ENCODE assay signal across 26 mouse cellular contexts in genomic region chr6:73949121-73949933, GRCm38 (mm10).
DNase-seq lines count a peak whose midpoint lies in the region; ATAC-seq and TF ChIP-seq lines count a peak whose summit lies in the region.
"Had no signal": no experiment of that assay in that cellular context is flagged by ENCODE, and none has a peak within 500 bp of the region (broad histone marks: within the 10 kb centered on the region; RNA-seq: fewer than 3 reads in every experiment).

No protein-coding gene starts in this region.

- no peak overlapping the region for H3K4me2 ChIP-seq in forebrain, embryonic 15.5 days (replicated peaks)
- no peak overlapping the region for H3K4me2 ChIP-seq in forebrain, embryonic 12.5 days
- no peak overlapping the region for H3K4me2 ChIP-seq in midbrain, embryonic 14.5 days (ENCODE audit: low read length)
- no peak overlapping the region for H3K4me2 ChIP-seq in midbrain, embryonic 13.5 days (replicated peaks)
- H3K4me2 ChIP-seq in forebrain, embryonic 16.5 days (ENCODE audit: low read length): no peak overlapping the region
- H3K4me2 ChIP-seq in hindbrain, postnatal 0 days (ENCODE audit: low read depth, low read length): no peak overlapping the region
- H3K4me2 ChIP-seq: embryonic facial prominence, embryonic 12.5 days; heart, embryonic 11.5 days; limb, embryonic 15.5 days; liver, embryonic 13.5 days had no signal

- peaks cover 6% of the 10 kb centered on the region for H3K4me1 ChIP-seq in forebrain, embryonic 15.5 days
- H3K4me1 ChIP-seq in forebrain, embryonic 12.5 days: no peaks in the 10 kb centered on the region
- peaks cover 5% of the 10 kb centered on the region; the same call in 1 of the 2 replicates for H3K4me1 ChIP-seq in midbrain, embryonic 14.5 days (ENCODE audit: control insufficient read depth, insufficient read depth, low read length)
- no peaks in the 10 kb centered on the region for H3K4me1 ChIP-seq in midbrain, embryonic 13.5 days (replicated peaks)
- H3K4me1 ChIP-seq in forebrain, embryonic 16.5 days (replicated peaks; ENCODE audit: control insufficient read depth, insufficient read depth, low read length): no peaks in the 10 kb centered on the region
- H3K4me1 ChIP-seq in hindbrain, postnatal 0 days (ENCODE audit: insufficient read depth, low read length): no peaks in the 10 kb centered on the region
- H3K4me1 ChIP-seq: embryonic facial prominence, embryonic 12.5 days; limb, embryonic 10.5 days; limb, embryonic 15.5 days; liver, embryonic 13.5 days had no signal

- 46% methylated on average over 5 of the region's 5 CpGs for WGBS in forebrain, embryonic 15.5 days
- WGBS in forebrain, embryonic 12.5 days: 63% methylated on average over 5 of the region's 5 CpGs
- WGBS in midbrain, embryonic 14.5 days: 82% methylated on average over 5 of the region's 5 CpGs
- whole genome bisulfite sequencing in midbrain, embryonic 13.5 days: 78% methylated on average over 5 of the region's 5 CpGs
- WGBS in forebrain, embryonic 16.5 days: 34% methylated on average over 5 of the region's 5 CpGs
- WGBS in hindbrain, postnatal 0 days: 43% methylated on average over 5 of the region's 5 CpGs

- H3K36me3 ChIP-seq in forebrain, embryonic 15.5 days: no peaks in the 10 kb centered on the region
- H3K36me3 ChIP-seq in forebrain, embryonic 12.5 days (replicated peaks): no peaks in the 10 kb centered on the region
- no peaks in the 10 kb centered on the region for H3K36me3 ChIP-seq in midbrain, embryonic 14.5 days (ENCODE audit: control insufficient read depth, insufficient read depth, low read length)
- no peaks in the 10 kb centered on the region for H3K36me3 ChIP-seq in midbrain, embryonic 13.5 days
- H3K36me3 ChIP-seq in forebrain, embryonic 16.5 days (ENCODE audit: control insufficient read depth, insufficient read depth): no peaks in the 10 kb centered on the region
- H3K36me3 ChIP-seq in hindbrain, postnatal 0 days (ENCODE audit: insufficient read depth, low read length): no peaks in the 10 kb centered on the region
- H3K36me3 ChIP-seq: embryonic facial prominence, embryonic 12.5 days; limb, embryonic 10.5 days; limb, embryonic 15.5 days; liver, embryonic 13.5 days had no signal

- peak overlapping the region; percentile 42 for H3K27ac ChIP-seq in forebrain, embryonic 15.5 days (replicated peaks)
- no peak overlapping the region for H3K27ac ChIP-seq in forebrain, embryonic 12.5 days
- no peak overlapping the region for H3K27ac ChIP-seq in midbrain, embryonic 14.5 days (replicated peaks; ENCODE audit: low read depth, low read length)
- H3K27ac ChIP-seq in midbrain, embryonic 13.5 days: no peak overlapping the region
- H3K27ac ChIP-seq in forebrain, embryonic 16.5 days (ENCODE audit: low read length): no peak overlapping the region
- no peak overlapping the region for H3K27ac ChIP-seq in hindbrain, postnatal 0 days
- H3K27ac ChIP-seq: embryonic facial prominence, embryonic 12.5 days; limb, embryonic 10.5 days; limb, embryonic 15.5 days; liver, embryonic 13.5 days; macrophage had no signal

- H3K27me3 ChIP-seq in forebrain, embryonic 15.5 days: no peaks in the 10 kb centered on the region
- no peaks in the 10 kb centered on the region for H3K27me3 ChIP-seq in forebrain, embryonic 12.5 days
- no peaks in the 10 kb centered on the region for H3K27me3 ChIP-seq in midbrain, embryonic 14.5 days (ENCODE audit: control insufficient read depth, insufficient read depth, low read length)
- H3K27me3 ChIP-seq in midbrain, embryonic 13.5 days: no peaks in the 10 kb centered on the region
- H3K27me3 ChIP-seq in forebrain, embryonic 16.5 days (replicated peaks; ENCODE audit: control insufficient read depth, insufficient read depth, low read length): no peaks in the 10 kb centered on the region
- H3K27me3 ChIP-seq in hindbrain, postnatal 0 days (ENCODE audit: insufficient read depth, low read length): no peaks in the 10 kb centered on the region
- H3K27me3 ChIP-seq: embryonic facial prominence, embryonic 12.5 days; limb, embryonic 15.5 days; liver, embryonic 13.5 days had no signal

- no peak overlapping the region for H3K4me3 ChIP-seq in forebrain, embryonic 15.5 days
- no peak overlapping the region for H3K4me3 ChIP-seq in forebrain, embryonic 12.5 days (replicated peaks)
- no peak overlapping the region for H3K4me3 ChIP-seq in midbrain, embryonic 14.5 days (replicated peaks; ENCODE audit: low read depth, low read length)
- H3K4me3 ChIP-seq in midbrain, embryonic 13.5 days (replicated peaks): no peak overlapping the region
- no peak overlapping the region for H3K4me3 ChIP-seq in forebrain, embryonic 16.5 days (replicated peaks; ENCODE audit: low read length)
- H3K4me3 ChIP-seq in hindbrain, postnatal 0 days (ENCODE audit: low read length): no peak overlapping the region
- H3K4me3 ChIP-seq: embryonic facial prominence, embryonic 12.5 days; limb, embryonic 10.5 days; limb, embryonic 15.5 days; liver, embryonic 13.5 days had no signal

- DNase-seq in midbrain, embryonic 14.5 days: peak; percentile 14
- DNase-seq in hindbrain, postnatal 0 days (ENCODE audit: low spot score): peak; percentile 19
- no peak for DNase-seq in cerebellum, adult 9-10 months
- DNase-seq: adrenal gland, postnatal 25 days; B cell, adult 2 months; cerebellum, adult 18-20 months; cerebellum, postnatal 14 days; gastrocnemius, postnatal 14 days; heart, postnatal 36 days; kidney, postnatal 14 days; layer of hippocampus, adult 9-11 months; liver, embryonic 13.5 days; lung, adult 2 months; lung, postnatal 10 days; thymus, adult 2 months; thymus, postnatal 36 days had no signal

- no peaks in the 10 kb centered on the region for H3K9me3 ChIP-seq in forebrain, embryonic 15.5 days
- H3K9me3 ChIP-seq in forebrain, embryonic 12.5 days: no peaks in the 10 kb centered on the region
- H3K9me3 ChIP-seq in midbrain, embryonic 14.5 days (ENCODE audit: control insufficient read depth, low read length): no peaks in the 10 kb centered on the region
- H3K9me3 ChIP-seq in midbrain, embryonic 13.5 days: no peaks in the 10 kb centered on the region
- no peaks in the 10 kb centered on the region for H3K9me3 ChIP-seq in forebrain, embryonic 16.5 days (ENCODE audit: control insufficient read depth, low read length)
- no peaks in the 10 kb centered on the region for H3K9me3 ChIP-seq in hindbrain, postnatal 0 days (ENCODE audit: low read length)
- H3K9me3 ChIP-seq: embryonic facial prominence, embryonic 12.5 days; limb, embryonic 10.5 days; limb, embryonic 15.5 days; liver, embryonic 13.5 days had no signal

- H3K9ac ChIP-seq in forebrain, embryonic 15.5 days (replicated peaks): no peak overlapping the region
- no peak overlapping the region for H3K9ac ChIP-seq in forebrain, embryonic 12.5 days
- H3K9ac ChIP-seq in midbrain, embryonic 14.5 days (replicated peaks; ENCODE audit: low read length): no peak overlapping the region
- no peak overlapping the region for H3K9ac ChIP-seq in midbrain, embryonic 13.5 days (replicated peaks)
- H3K9ac ChIP-seq in forebrain, embryonic 16.5 days (replicated peaks; ENCODE audit: low read depth, low read length): no peak overlapping the region
- no peak overlapping the region for H3K9ac ChIP-seq in hindbrain, postnatal 0 days (replicated peaks; ENCODE audit: low read length)
- H3K9ac ChIP-seq: embryonic facial prominence, embryonic 12.5 days; limb, embryonic 15.5 days; liver, embryonic 13.5 days had no signal

- no peak for TF ChIP-seq CTCF in hindbrain, postnatal 0 days (IDR thresholded peaks at IDR 0.05; ENCODE audit: low read depth)

- peak; percentile 86 for ATAC-seq in forebrain, embryonic 15.5 days (replicated peaks)
- ATAC-seq in forebrain, embryonic 12.5 days (ENCODE audit: low FRiP score): no peak
- ATAC-seq in midbrain, embryonic 14.5 days (ENCODE audit: low FRiP score, low TSS enrichment): no peak
- no peak for ATAC-seq in midbrain, embryonic 13.5 days
- peak; percentile 95 for ATAC-seq in forebrain, embryonic 16.5 days
- ATAC-seq in hindbrain, postnatal 0 days: no peak
- ATAC-seq: intestine, postnatal 0 days had no signal

Comparison
In these comparisons a context has a peak if more than half of its experiments do, and no peak if none do; other contexts are left out.
1. ATAC-seq: peak in forebrain, embryonic 15.5 days (single experiment) and forebrain, embryonic 16.5 days (single experiment); none in forebrain, embryonic 12.5 days (single experiment), midbrain, embryonic 14.5 days (single experiment), midbrain, embryonic 13.5 days (single experiment) and hindbrain, postnatal 0 days (single experiment).